ENCODE assay signal across 1 mouse cellular context in the genomic region with DNA sequence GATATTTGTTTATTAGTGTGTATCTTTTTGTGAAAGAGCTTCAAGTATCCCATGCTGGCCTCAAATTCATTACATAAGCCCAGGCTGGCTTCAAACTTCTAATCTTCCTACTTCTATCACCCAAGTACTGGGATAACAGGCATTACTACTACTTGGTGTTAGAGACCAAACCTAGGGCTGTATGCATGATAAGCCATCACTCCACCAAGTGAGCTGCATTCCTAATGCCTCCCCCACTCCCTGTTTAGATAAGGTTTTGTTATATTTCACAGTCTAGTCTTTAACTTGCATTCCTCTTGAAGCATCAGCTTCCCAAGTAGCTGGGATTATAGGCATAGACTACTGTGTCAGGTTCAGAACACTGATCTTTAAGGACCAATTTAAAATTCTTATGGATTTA.
TF ChIP-seq lines count a peak whose summit lies in the region.

No protein-coding gene starts in this region.

TF ChIP-seq in MEL, 35 proteins besides CTCF, POLR2A, EP300 and RAD21:
- TF ChIP-seq ZC3H11A (IDR thresholded peaks at IDR 0.05; ENCODE audit: low read depth, low read length) (no peak), ETS1 (IDR thresholded peaks at IDR 0.05; ENCODE audit: low read depth, low read length) (0 out of 2 replicates have a peak, but pooled peaks have one; percentile 13), MAFK (IDR thresholded peaks at IDR 0.05; ENCODE audit: borderline replicate concordance, low read depth, low read length) (no peak), GABPA (IDR thresholded peaks at IDR 0.05; ENCODE audit: low read depth, low read length) (no peak), ZNF384 (IDR thresholded peaks at IDR 0.05; ENCODE audit: low read depth, low read length) (no peak), MYB (IDR thresholded peaks at IDR 0.05; ENCODE audit: low read depth, low read length) (no peak), RCOR1 (IDR thresholded peaks at IDR 0.05; ENCODE audit: low read depth, low read length) (no peak), MAX (IDR thresholded peaks at IDR 0.05; ENCODE audit: low read length) (no peak), GATA1 (IDR thresholded peaks at IDR 0.05; ENCODE audit: low read depth, low read length) (peak; percentile 59; the same call in 1 of the 2 replicates), TAL1 (IDR thresholded peaks at IDR 0.05; ENCODE audit: low read length) (no peak), USF1 (IDR thresholded peaks at IDR 0.05; ENCODE audit: low read depth, low read length) (no peak), MXI1 (IDR thresholded peaks at IDR 0.05; ENCODE audit: low read depth, low read length) (no peak), JUND (IDR thresholded peaks at IDR 0.05; ENCODE audit: low read depth, low read length) (no peak), USF2 (IDR thresholded peaks at IDR 0.05; ENCODE audit: borderline replicate concordance in 1 of 2, insufficient read depth in 1 of 2, low read depth in 1 of 2, low read length in 2 of 2) (no peak)
